Mouse (Mus musculus): ENCODE data around the gene Abhd6.

GRCm38 (mm10) chr14:7963160-7963559 lies 39.5 kb upstream of the Abhd6 start:
- TF ChIP-seq POLR2A (IDR thresholded peaks at IDR 0.05; ENCODE audit: borderline replicate concordance, extremely low read depth, low read depth, low read length) (no peak), CTCF (IDR thresholded peaks at IDR 0.05; ENCODE audit: insufficient read depth, low read length) (no peak)

All from lung, adult 2 months (tissue).